Mouse (Mus musculus) lung, postnatal 0 days (tissue): ENCODE data around the gene Fras1. TPM values are rescaled to one million over a fixed set of nuclear protein-coding genes. Genes with fewer than 3 reads are reported as not detected.

Source experiments
- ATAC-seq: fragments of 200-750 bp; cut with Nextera tagmentation; 2 replicates; pipeline ENCODE4 v1.8.0; 2017; ENCODE audit warnings: moderate library complexity
- DNase-seq: peaks from one replicate; pipeline ENCODE4 v3.0.0-alpha.2; 2016; ENCODE audit warnings: low spot score
- H3K27ac ChIP-seq: fragments of 300-500 bp; sonication (generic); 2 replicates; pipeline ENCODE4 v1.5.1; 2014; ENCODE audit warnings: antibody characterized with exemption, mild to moderate bottlenecking, low read length, mixed read lengths
- H3K27me3 ChIP-seq: fragments of 300-500 bp; sonication (generic); replicated peaks from 2 replicates; pipeline ENCODE4 v1.6.1; 2014; ENCODE audit warnings: low read length, mixed read lengths; ENCODE audit not compliant: insufficient read depth
- H3K36me3 ChIP-seq: fragments of 300-500 bp; sonication (generic); 2 replicates; pipeline ENCODE4 v1.6.1; 2014; ENCODE audit warnings: low read length, mixed read lengths; ENCODE audit not compliant: insufficient read depth
- H3K4me1 ChIP-seq: fragments of 300-500 bp; sonication (generic); 2 replicates; pipeline ENCODE4 v1.6.1; 2014; ENCODE audit warnings: antibody characterized with exemption, low read depth, low read length, mixed read lengths; ENCODE audit not compliant: insufficient read depth
- H3K4me2 ChIP-seq: fragments of 300-500 bp; sonication (generic); replicated peaks from 2 replicates; pipeline ENCODE4 v1.6.1; 2014; ENCODE audit warnings: low read depth, mild to moderate bottlenecking, low read length, moderate library complexity, mixed read lengths
- H3K4me3 ChIP-seq: fragments of 300-500 bp; sonication (generic); 2 replicates; pipeline ENCODE4 v1.5.1; 2014; ENCODE audit warnings: low read depth, low read length
- H3K9ac ChIP-seq: fragments of 300-500 bp; sonication (generic); replicated peaks from 2 replicates; pipeline ENCODE4 v1.6.1; 2014; ENCODE audit warnings: low read depth, mild to moderate bottlenecking
- H3K9me3 ChIP-seq: fragments of 300-500 bp; sonication (generic); 2 replicates; pipeline ENCODE4 v1.6.1; 2016; ENCODE audit warnings: low read length, mixed read lengths
- CTCF ChIP-seq: IDR thresholded peaks from 2 replicates; pipeline ENCODE4 v1.5.1; 2016; ENCODE audit warnings: antibody characterized with exemption, mild to moderate bottlenecking
- EP300 ChIP-seq: IDR thresholded peaks from 2 replicates; pipeline ENCODE4 v1.6.1; 2016; ENCODE audit warnings: antibody characterized with exemption, mild to moderate bottlenecking, control low read depth
- WGBS: fragments of 180-500 bp; shearing (Covaris S2); extraction: QIAGEN DNeasy Blood & Tissue Kit; methylation state at CpG from one replicate; pipeline ENCODE4 v1.1.7; 2014; 5-methylcytosine and 5-hydroxymethylcytosine counted together
- polyA plus RNA-seq: library from polyadenylated mRNA; unstranded; fragments of >200 nt; fragmentation: Nextera tagmentation; extraction: Ambion mirVana; gene quantifications from 2 replicates; pipeline ENCODE4 v1.2.1, GENCODE M21; 2015

Fras1 gene
- polyA plus RNA-seq, 1 experiment from 2014 or later, result 8.0 TPM

DNA sequence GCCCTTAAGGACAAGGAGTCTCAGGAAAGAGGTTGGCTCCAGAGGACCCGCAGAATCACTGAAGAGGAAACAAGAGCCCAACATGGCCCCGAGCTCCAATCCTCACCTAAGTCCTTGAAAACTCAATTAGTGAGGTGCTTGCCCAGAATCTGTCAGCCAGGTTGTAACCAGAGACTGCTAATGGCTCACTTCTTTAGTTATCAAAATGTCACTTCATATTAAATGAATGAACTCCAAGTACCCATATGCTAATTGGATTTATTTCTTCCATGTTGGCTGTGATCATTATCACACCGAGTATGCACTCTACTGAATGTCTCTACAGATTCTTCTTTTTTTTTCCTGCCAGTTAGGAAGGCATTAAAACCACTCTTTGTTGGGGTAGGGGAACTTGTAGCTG, 47.8 kb downstream of the Fras1 start:
- TF ChIP-seq CTCF (no peak), EP300 (no peak)
- no peak for DNase-seq
- H3K4me1 ChIP-seq, result 0 out of 2 replicates have a peak, but pooled peaks cover 6% of the 10 kb centered on the region
- H3K27ac ChIP-seq, result no peak overlapping the region
- no peak overlapping the region for H3K4me2 ChIP-seq
- WGBS, result 58% methylated on average over 3 of the region's 3 CpGs
- no peaks in the 10 kb centered on the region for H3K36me3 ChIP-seq
- H3K9me3 ChIP-seq, result no peaks in the 10 kb centered on the region
- no peaks in the 10 kb centered on the region for H3K27me3 ChIP-seq
- no peak for ATAC-seq
- no peak overlapping the region for H3K4me3 ChIP-seq
- no peak overlapping the region for H3K9ac ChIP-seq

DNA sequence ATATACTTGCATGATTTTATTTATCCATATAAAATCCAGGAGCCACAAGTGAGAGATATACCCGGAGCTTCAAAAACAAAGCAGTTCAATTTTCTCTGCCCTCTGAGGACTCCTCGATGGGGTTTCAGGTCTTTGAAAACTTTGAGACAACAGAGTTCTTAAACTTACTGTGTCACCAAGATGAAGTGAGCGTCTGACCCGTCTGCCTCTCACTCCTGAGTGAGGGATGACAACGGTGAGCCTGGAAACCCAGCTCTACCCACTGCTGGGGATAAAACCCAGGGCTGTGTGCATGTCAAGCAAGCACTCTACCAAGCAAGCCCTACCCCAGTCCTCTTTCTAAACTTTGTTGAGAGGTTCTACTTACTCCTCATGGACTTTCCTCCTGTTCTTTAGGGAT, 49.0 kb downstream of the Fras1 start:
- Histone ChIP-seq H3K36me3 (no peaks in the 10 kb centered on the region), H3K4me3 (no peak overlapping the region), H3K27ac (no peak overlapping the region), H3K4me1 (0 out of 2 replicates have a peak, but pooled peaks cover 6% of the 10 kb centered on the region), H3K9me3 (no peaks in the 10 kb centered on the region), H3K4me2 (no peak overlapping the region), H3K9ac (no peak overlapping the region), H3K27me3 (no peaks in the 10 kb centered on the region)
- WGBS, result 63% methylated on average over 5 of the region's 5 CpGs
- no peak for ATAC-seq
- no peak for DNase-seq
- TF ChIP-seq CTCF (no peak), EP300 (no peak)

DNA sequence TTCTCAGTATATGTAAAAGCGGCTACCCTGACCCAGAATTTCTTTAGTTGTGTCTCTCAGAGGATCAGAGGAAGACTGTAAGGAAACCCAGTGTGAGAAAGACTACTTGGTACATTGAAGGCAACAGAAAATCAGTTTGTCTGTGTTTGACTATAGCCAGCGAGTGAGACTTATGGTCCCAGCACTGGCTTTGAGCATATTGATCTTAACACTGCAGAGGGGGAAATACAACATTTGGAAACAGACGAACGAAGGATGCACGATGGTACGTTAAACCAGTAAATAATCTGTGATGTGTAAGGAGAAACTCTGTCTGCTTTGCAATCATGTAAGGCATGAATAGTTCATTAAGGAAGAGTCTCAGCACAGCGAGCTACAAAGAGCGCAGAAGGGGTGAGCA, 51.6 kb downstream of the Fras1 start:
- H3K4me1 ChIP-seq, result 0 out of 2 replicates have a peak, but pooled peaks cover 2% of the 10 kb centered on the region
- no peaks in the 10 kb centered on the region for H3K27me3 ChIP-seq
- H3K4me3 ChIP-seq, result no peak overlapping the region
- TF ChIP-seq CTCF (no peak), EP300 (no peak)
- no peaks in the 10 kb centered on the region for H3K36me3 ChIP-seq
- H3K27ac ChIP-seq, result no peak overlapping the region
- DNase-seq, result no peak
- H3K9ac ChIP-seq, result no peak overlapping the region
- no peak for ATAC-seq
- no peak overlapping the region for H3K4me2 ChIP-seq
- WGBS, result 94% methylated on average over 8 of the region's 8 CpGs
- no peaks in the 10 kb centered on the region for H3K9me3 ChIP-seq

DNA sequence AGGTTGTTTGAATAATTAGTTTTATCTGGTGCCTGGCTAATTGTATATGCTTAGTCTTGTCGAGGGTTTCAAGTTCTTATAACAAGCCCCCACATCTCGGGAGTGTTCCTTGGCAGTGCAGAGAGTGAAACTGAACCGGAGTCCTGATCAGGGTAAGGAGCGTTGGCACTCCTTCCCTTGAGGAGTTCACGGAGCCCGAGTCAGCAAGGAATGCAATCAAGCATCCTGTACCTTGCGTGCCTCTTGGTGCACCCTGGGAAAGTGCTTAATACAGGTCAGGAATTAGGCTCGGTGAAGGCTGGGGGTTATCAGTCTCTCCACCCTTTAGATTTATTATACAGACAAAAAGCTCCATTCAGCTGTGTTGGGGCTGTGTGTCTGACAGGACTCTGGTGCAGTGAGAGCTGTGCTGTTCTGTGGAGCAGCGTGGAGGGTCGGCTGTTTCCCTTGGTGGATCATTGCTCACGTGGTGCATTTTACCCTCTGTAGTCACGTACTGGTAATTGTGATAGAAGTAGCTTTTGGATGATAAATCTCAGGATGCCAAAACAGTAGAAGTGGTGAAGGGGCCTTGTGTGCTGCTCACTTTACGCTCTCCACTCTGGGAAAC, 55.9 kb downstream of the Fras1 start:
- H3K9me3 ChIP-seq, result no peaks in the 10 kb centered on the region
- no peak overlapping the region for H3K9ac ChIP-seq
- H3K27me3 ChIP-seq, result no peaks in the 10 kb centered on the region
- H3K4me1 ChIP-seq, result no peaks in the 10 kb centered on the region
- peak; percentile 73 for ATAC-seq
- no peak overlapping the region for H3K4me3 ChIP-seq
- no peaks in the 10 kb centered on the region for H3K36me3 ChIP-seq
- WGBS, result 33% methylated on average over 13 of the region's 13 CpGs
- H3K27ac ChIP-seq, result no peak overlapping the region
- DNase-seq, result peak; percentile 52
- H3K4me2 ChIP-seq, result peak overlapping the region; percentile 29
- TF ChIP-seq CTCF (no peak), EP300 (no peak)

DNA sequence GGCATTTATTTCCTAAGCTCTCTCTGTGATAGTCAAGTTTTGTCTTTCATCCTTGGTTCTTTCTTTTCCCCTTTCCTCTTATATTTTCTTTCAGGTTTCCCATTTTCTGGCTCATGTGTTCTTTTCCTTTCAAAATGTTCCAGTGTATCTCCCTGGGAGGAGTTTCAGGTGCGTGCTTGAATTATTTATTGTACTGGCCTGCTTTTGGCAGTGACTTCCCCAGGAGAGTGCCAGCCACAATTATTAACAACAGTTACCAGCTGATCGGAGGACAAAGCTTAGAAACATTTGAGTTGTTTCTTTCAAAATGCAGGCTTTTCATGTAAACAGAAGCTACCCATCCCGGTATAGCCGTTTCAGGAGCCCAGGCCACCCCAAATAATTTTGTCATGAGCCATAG, 64.1 kb downstream of the Fras1 start:
- TF ChIP-seq CTCF, result no peak
- no peak for TF ChIP-seq EP300

DNA sequence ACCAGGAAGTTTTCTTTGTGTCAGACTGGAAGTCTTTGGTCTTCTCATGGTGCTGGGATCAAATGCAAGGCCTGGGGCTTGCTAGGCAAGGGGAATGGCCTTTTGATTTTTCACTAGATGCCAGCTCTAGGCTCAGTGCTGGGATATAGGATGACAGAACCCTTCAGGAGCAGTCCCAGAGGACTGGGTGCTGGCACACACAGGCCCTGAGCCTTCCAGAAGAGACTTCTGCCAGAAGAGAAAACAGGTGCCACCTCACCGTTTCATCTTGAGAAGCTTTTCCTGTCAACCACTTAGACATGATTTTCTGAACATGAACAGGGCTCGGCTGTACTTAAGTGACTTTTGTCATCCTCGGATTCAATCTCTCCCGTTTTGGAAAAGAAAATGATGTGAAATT, 66.1 kb downstream of the Fras1 start:
- Histone ChIP-seq H3K27ac (no peak overlapping the region), H3K4me2 (no peak overlapping the region), H3K27me3 (no peaks in the 10 kb centered on the region), H3K9ac (no peak overlapping the region), H3K4me3 (no peak overlapping the region), H3K4me1 (no peaks in the 10 kb centered on the region), H3K9me3 (no peaks in the 10 kb centered on the region), H3K36me3 (no peaks in the 10 kb centered on the region)
- WGBS, result 80% methylated on average over 4 of the region's 4 CpGs
- no peak for ATAC-seq
- TF ChIP-seq EP300, result no peak
- no peak for TF ChIP-seq CTCF
- no peak for DNase-seq

More for the DNA sequence above, 64.1 kb downstream of the Fras1 start:
- no peaks in the 10 kb centered on the region for H3K27me3 ChIP-seq
- H3K9ac ChIP-seq, result no peak overlapping the region
- ATAC-seq (no peak), DNase-seq (no peak)
- 74% methylated on average over 4 of the region's 4 CpGs for WGBS
- H3K27ac ChIP-seq, result no peak overlapping the region
- no peak overlapping the region for H3K4me2 ChIP-seq
- H3K4me3 ChIP-seq, result no peak overlapping the region
- H3K36me3 ChIP-seq, result no peaks in the 10 kb centered on the region
- no peaks in the 10 kb centered on the region for H3K4me1 ChIP-seq
- no peaks in the 10 kb centered on the region for H3K9me3 ChIP-seq

DNA sequence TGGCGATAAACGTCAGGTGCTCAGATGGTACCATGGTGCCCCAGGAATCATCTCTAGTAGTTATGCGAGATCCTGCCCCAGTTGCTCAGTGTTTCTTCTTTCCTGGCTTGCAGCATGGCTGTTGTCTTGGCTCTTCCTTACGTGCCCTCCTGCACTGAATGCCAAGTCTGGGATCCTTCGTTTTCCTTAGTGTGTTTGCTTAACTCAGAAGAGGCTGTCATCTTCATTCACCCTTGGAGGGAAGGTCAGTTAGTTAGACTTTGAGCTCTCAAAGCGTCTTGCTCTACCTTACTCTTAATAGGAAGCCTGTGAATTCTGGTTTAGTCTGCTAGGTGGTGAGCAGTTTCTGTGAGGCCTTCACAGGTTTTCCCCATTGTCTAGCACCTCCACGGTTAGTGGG, 73.7 kb downstream of the Fras1 start:
- Histone ChIP-seq H3K27ac (no peak overlapping the region), H3K4me2 (no peak overlapping the region), H3K36me3 (no peaks in the 10 kb centered on the region), H3K9me3 (no peaks in the 10 kb centered on the region), H3K4me1 (no peaks in the 10 kb centered on the region), H3K4me3 (no peak overlapping the region), H3K9ac (no peak overlapping the region), H3K27me3 (no peaks in the 10 kb centered on the region)
- ATAC-seq (no peak), DNase-seq (no peak)
- TF ChIP-seq EP300 (no peak), CTCF (no peak)
- 78% methylated on average over 7 of the region's 7 CpGs for WGBS
